Mouse (Mus musculus): ENCODE measurements around the gene Rnf150.

Rnf150 gene

GRCm38 (mm10) chr8:82887234-82887633, 24.1 kb downstream of the Rnf150 start:
- no peak for DNase-seq (ENCODE audit: inconsistent age in 2 of 2, low spot score in 1 of 2)

- DNase-seq (ENCODE audit: inconsistent age in 2 of 2, low spot score in 1 of 2), result no peak
Measured at GRCm38 (mm10) chr8:82889062-82889720, 26.0 kb downstream of the Rnf150 start.

GRCm38 (mm10) chr8:82895091-82895490, 31.9 kb downstream of the Rnf150 start:
- peak; percentile 28 to 69 for DNase-seq (ENCODE audit: inconsistent age in 2 of 2, low spot score in 1 of 2)

- DNase-seq (ENCODE audit: inconsistent age in 2 of 2, low spot score in 1 of 2), result no peak
Measured at GRCm38 (mm10) chr8:82896796-82897195, 33.6 kb downstream of the Rnf150 start.

GRCm38 (mm10) chr8:82897628-82898458, 34.7 kb downstream of the Rnf150 start:
- no peak for DNase-seq (ENCODE audit: inconsistent age in 2 of 2, low spot score in 1 of 2)

GRCm38 (mm10) chr8:82898459-82898841, 35.3 kb downstream of the Rnf150 start:
- peak in 1 of 2 experiments; percentile 71 for DNase-seq (ENCODE audit: inconsistent age in 2 of 2, low spot score in 1 of 2)

GRCm38 (mm10) chr8:82900958-82901357, 37.8 kb downstream of the Rnf150 start:
- no peak for DNase-seq (ENCODE audit: inconsistent age in 2 of 2, low spot score in 1 of 2)

- no peak for DNase-seq (ENCODE audit: inconsistent age in 2 of 2, low spot score in 1 of 2)
Measured at GRCm38 (mm10) chr8:82901549-82902138, 38.5 kb downstream of the Rnf150 start.

- no peak for DNase-seq (ENCODE audit: inconsistent age in 2 of 2, low spot score in 1 of 2)
Measured at GRCm38 (mm10) chr8:82903497-82903896, 40.3 kb downstream of the Rnf150 start.

- peak in 1 of 2 experiments; percentile 71 for DNase-seq (ENCODE audit: inconsistent age in 2 of 2, low spot score in 1 of 2)
Measured at GRCm38 (mm10) chr8:82907271-82907670, 44.1 kb downstream of the Rnf150 start.

GRCm38 (mm10) chr8:82911436-82911835, 48.3 kb downstream of the Rnf150 start:
- DNase-seq (ENCODE audit: inconsistent age in 2 of 2, low spot score in 1 of 2), result no peak

- no peak for DNase-seq (ENCODE audit: inconsistent age in 2 of 2, low spot score in 1 of 2)
Measured at GRCm38 (mm10) chr8:82912282-82912681, 49.1 kb downstream of the Rnf150 start.

GRCm38 (mm10) chr8:82914543-82914942, 51.4 kb downstream of the Rnf150 start:
- DNase-seq (ENCODE audit: inconsistent age in 2 of 2, low spot score in 1 of 2), result no peak

GRCm38 (mm10) chr8:82916851-82917539, 53.8 kb downstream of the Rnf150 start:
- DNase-seq (ENCODE audit: inconsistent age in 2 of 2, low spot score in 1 of 2), result peak in 1 of 2 experiments; percentile 54

GRCm38 (mm10) chr8:82917540-82918316, 54.6 kb downstream of the Rnf150 start:
- no peak for DNase-seq (ENCODE audit: inconsistent age in 2 of 2, low spot score in 1 of 2)

GRCm38 (mm10) chr8:82919676-82920075, 56.5 kb downstream of the Rnf150 start:
- no peak for DNase-seq (ENCODE audit: inconsistent age in 2 of 2, low spot score in 1 of 2)

- DNase-seq (ENCODE audit: inconsistent age in 2 of 2, low spot score in 1 of 2), result no peak
Measured at GRCm38 (mm10) chr8:82920124-82920523, 57.0 kb downstream of the Rnf150 start.

- no peak for DNase-seq (ENCODE audit: inconsistent age in 2 of 2, low spot score in 1 of 2)
Measured at GRCm38 (mm10) chr8:82925286-82925685, 62.1 kb downstream of the Rnf150 start.

- no peak for DNase-seq (ENCODE audit: inconsistent age in 2 of 2, low spot score in 1 of 2)
Measured at GRCm38 (mm10) chr8:82926518-82926917, 63.4 kb downstream of the Rnf150 start.

GRCm38 (mm10) chr8:82931554-82931953, 68.4 kb downstream of the Rnf150 start:
- DNase-seq (ENCODE audit: inconsistent age in 2 of 2, low spot score in 1 of 2), result peak in 1 of 2 experiments; percentile 75

- no peak for DNase-seq (ENCODE audit: inconsistent age in 2 of 2, low spot score in 1 of 2)
Measured at GRCm38 (mm10) chr8:82936162-82936561, 73.0 kb downstream of the Rnf150 start.
